Mouse (Mus musculus) layer of hippocampus, adult 8-10 months (tissue): ENCODE measurements around the gene Mrps18c. TPM values are rescaled to one million over a fixed set of nuclear protein-coding genes. Genes with fewer than 3 reads are reported as not detected.

Experiments
- DNase-seq, 2 experiments: peaks; one replicate each; pipeline ENCODE4 v3.0.0; 2022; ENCODE audit warnings: low spot score in 2 of 2
- total RNA-seq, 4 experiments: library from RNA; stranded (reverse); gene quantifications; 2 replicates each; pipeline ENCODE4 v1.2.4; 2022

Gene Mrps18c
- total RNA-seq, 4 experiments from 2014 or later, result 58.2 to 74.5 (median 66.7) TPM

DNA sequence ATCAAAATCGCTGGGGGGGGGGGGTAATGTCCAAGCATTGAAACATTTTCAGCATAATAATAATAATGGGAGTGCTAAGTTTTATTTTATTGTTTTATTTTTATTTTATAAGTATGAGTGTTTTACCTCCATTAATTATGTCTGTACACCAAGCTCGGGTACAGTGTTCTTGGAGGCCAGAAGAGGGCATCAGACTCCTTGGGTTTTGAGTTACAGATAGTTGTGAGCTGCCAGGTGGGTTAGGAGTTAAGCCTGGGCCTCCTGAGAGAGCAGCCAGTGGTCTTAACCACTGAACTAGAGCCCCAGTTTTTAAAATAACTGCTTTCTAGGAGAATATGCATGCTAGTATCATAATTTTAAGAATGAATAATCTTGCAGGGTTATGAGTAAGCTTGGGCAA is 27.5 kb downstream of the Mrps18c start:
- no peak for DNase-seq

DNA sequence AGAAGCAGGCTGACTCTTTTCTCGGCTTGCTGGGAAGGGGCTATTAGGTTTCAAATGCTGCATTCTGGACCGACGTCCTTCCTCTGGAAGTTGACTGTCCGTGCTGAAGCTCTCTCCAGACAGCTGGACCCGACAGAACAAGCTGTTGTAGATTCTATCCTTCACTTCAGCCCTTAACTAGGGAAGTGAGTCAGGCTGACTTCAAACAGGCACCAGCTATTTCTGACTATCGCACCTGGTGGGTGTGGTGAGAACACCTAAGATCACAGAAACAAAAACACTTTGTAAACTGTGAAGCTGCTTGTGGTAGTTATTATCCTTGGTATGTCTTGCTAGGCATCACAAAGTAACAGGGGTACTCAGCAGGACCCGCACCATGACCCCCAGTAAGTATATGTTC is 28.1 kb downstream of the Mrps18c start:
- DNase-seq, result no peak

DNA sequence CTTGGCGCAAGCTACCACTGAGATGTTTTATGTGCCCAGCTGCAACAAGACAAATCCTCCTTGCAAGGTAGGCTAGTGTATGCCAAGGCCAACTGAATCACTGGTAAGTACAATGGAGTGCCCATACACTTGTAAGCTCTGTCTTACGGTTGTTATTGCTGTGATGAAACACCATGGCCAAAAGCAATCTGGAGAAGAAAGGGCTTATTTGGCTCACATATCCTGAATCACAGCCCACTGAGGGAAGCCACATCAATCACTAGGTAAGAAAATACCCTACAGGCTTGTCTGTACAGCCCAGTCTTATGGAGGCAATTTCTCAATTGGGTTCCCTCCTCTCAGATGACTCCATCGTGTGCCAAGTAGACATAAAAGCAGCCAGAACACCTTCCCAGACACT is 30.3 kb downstream of the Mrps18c start:
- DNase-seq, result no peak

DNA sequence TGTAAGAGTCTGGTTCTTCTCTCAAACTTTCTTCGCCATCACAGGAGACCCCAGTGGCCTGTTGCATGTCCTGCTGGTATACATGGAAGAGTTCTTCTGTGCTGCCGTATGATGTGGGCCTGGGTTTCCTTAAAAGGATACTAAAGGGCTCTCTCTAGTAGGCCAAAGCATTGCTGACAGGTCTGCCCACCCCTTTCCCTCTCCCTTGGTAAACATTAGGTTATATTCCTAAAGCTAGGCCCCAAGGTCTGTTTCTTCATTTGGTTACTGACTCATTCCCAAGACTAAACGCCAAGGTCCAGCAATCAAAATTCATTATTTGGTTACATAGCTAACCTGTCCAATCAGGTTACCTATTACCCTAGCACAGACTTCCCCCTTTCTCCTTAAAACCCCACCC is 34.3 kb downstream of the Mrps18c start:
- no peak for DNase-seq

DNA sequence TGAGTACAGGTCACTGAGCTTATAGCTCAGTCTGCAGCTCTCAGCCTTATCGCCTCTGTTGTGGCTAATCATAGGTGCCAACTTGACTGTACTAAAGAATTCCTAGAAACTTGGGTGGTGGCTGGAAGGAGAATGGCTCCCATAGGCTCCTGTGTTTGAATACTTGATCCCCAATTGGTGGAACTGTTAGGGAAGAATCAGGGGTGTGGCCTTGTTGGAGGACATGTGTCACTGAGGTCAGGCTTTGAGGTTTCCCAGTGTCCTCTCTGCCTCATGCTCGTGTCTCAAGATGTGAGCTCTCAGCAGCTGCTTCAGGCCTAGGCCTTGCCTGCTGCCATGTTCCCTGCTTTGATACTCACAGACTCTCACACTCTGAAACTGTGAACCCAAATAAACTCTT is 35.4 kb downstream of the Mrps18c start:
- no peak for DNase-seq

DNA sequence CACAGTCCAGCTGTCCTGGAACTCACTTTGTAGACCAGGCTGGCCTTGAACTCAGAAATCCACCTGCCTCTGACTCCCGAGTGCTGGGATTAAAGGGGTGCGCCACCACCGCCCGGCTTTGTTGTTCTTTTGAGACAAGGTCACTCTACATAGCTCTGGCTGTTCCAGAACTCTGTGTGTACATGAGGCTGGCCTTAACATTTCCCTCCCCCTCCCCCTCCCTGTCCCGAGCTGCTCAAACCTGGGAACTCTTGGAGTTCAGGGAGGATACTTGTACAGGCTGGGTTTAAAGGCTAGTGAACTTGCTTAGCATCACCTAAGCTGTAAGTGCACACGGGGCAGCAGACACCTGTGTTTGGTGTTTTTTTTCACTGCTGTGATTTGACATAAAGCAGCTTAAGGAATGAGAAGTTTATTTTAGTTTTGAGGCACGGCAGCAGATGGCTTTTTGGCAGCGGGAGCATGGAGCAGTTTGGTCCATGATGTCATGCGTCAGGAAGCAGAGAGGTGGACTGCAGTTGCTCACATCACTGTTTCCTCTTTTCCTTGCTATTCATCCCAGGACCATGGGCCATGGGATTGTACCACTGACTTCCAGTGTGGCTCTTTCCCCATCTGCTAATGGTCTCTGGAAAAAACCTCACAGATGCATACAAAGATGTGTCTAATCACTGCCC is 37.6 kb downstream of the Mrps18c start:
- DNase-seq, result no peak

DNA sequence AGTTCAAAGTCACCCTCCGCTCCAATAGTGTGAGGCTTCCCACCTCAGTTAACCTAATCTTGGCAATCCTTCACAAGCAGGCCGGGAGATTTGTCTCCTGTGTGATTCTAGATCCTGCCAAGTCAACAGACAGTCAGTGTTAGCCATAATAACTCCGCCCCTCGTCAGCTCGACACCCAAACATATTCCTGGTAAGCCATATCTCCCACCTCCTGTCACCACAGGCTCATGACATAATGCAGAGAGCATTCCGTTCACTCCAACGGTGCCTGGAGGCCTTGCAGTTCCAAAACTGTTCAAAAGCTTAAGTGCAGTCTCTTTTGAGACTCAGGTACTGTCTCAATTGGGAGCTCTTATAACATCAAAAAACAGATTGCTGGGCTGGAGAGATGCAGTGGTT is 39.5 kb downstream of the Mrps18c start:
- no peak for DNase-seq

DNA sequence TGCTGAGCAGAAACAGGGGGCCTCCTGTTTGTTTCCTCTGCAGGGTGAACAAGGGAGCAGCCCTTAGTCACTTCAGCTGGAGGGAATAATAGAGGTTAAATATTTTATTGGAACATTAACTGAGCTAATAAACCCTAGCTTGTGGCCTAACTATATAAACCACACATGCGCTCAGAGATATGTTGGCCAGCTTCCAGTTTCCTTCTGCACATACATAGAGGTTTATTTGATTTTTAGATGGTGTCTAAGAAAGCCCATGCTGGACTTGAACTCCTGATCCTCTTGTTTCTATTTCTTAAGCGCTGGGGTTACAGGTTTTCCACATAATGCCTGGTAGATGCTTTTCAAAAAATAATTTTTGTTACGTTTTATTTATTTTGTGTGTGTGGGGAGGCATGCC is 46.1 kb downstream of the Mrps18c start:
- no peak for DNase-seq

DNA sequence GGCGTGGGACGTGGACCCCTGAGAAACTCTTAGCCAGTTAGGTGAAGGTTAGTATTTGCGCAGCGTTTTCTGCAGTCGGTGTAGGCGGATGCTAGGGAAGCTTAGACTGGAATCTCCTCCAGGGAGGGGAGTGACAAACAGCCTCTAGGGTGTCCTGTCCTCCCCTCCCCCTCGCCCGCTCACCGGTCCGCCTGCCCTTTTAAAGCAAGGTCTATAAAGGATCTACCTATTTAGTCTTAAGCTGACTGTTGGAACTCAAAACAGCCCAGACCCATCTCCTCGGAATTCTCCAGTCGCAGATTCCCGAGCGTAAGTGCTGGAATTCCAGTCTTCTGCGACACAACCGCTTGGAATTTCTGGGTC is 47.0 kb downstream of the Mrps18c start, which contains the start of gene Gpat3:
Gpat3 (plus strand) TSS at position 229 of the 363 bp plus-strand sequence.
- peak in 1 of 2 experiments; percentile 9 for DNase-seq

DNA sequence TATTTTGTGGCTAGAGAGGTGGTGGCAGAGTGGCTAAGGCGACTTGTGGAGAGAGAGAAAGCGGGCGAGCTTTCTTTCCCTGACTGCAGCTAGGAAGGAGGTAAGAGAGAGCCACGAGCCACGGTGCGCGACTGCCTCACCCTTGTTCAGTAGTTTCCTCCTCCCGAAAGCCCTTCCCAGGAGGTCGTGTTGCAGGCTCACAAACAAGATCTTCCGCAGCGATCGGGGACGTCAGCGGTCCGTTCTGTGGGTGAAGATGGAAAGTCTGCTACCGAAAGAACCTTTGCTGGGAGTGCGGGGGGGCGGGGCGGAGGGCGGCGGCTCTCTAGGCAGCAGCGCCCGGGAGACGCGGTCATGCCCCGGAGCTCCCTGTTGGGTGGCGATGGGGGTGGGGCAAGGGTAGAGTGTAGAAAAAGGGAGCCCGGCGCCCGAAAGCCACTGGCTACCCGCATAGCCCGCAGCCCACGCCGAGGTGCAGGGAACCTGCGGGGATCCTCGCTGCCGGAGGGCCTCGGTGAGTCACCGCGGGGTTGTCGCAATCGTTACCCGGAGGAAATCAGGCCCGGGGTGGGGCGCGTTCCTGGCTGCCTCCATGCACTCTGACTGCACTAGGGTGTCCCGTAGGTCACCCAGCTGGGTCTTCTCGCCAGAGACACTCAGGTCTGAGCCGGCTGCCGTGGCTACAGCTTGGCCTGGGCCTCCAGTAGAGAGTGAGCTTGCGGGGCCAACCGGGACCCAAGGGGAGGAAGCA is 47.6 kb downstream of the Mrps18c start:
- peak; percentile 5 to 29 for DNase-seq

DNA sequence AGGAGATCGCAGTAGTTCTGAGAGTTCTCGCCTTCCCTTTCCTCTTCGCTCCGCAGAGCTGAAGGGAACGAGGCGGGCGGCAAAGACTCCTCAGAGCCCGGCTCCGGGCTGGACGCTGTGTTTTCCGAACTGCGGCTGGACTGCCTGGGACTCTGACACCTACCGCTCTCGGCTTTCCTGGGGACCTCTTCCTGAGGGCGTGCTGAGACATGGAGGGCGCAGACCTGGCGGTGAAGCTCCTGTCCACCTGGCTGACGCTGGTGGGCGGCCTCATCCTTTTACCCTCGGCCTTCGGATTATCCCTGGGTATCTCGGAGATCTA is 48.1 kb downstream of the Mrps18c start:
- no peak for DNase-seq

DNA sequence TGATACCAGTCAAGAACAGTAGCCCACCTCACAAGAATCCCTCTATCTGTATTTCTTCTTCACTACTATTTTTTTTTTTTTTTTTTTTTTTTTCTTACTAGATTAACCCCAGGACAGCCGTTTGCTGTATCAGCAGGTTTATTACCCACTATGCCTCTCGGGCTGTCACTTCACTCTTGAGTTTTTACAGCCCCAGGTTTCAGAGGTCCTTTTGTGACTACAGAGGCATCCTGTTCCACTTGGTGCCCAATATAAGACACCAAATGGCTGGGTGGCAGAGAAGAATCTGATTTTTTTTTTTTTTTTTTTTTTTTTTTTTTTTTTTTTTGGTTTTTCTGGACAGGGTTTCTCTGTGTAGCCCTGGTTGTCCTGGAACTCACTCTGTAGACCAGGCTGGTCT is 48.7 kb downstream of the Mrps18c start:
- DNase-seq, result no peak

DNA sequence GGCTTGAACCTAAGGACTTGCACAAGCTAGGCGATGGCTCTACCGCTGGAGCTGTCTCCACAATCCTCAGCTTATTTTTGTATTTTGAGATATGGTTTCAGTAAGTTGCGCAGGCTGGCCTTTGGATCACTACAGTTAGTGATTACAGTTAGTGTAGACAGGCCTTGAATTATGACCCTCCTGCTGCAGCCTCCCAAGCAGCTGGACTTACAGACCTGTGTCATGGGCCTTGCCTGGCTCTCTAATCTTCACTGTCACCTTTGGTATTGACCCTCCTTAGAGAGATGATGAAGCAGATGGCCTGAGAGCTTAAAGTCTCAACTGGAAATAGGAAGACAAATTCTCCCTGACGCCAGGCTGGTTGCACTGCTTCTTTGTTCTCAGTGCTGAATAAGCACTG is 55.5 kb downstream of the Mrps18c start:
- no peak for DNase-seq

Other genes starting within 250 kb of the Mrps18c start
- not detected for gene Plac8, start 226.4 kb upstream of the Mrps18c start, total RNA-seq
- gene Coq2, start 123.5 kb upstream of the Mrps18c start, total RNA-seq, result 10 to 100 TPM; 77.6 to 88.5 (median 82.3) TPM
- gene Hpse, start 78.9 kb upstream of the Mrps18c start, total RNA-seq, result 1 to 10 TPM in 1 of 4 experiments, under 1 TPM in 3; 0.33 to 1.3 (median 0.88) TPM
- 10 to 100 TPM; 13.2 to 22.4 (median 19.5) TPM for gene Helq, start within 50 bp of the Mrps18c start, total RNA-seq
- gene Abraxas1, start 22.3 kb downstream of the Mrps18c start, total RNA-seq, result 10 to 100 TPM in 1 of 4 experiments, 1 to 10 TPM in 3; 7.0 to 11.1 (median 8.9) TPM
- 1 to 10 TPM; 2.8 to 4.0 (median 4.0) TPM for gene Gpat3, start 47.1 kb downstream of the Mrps18c start, total RNA-seq